Mouse (Mus musculus) granulocyte monocyte progenitor cell, adult 5-6 weeks (primary cell): ENCODE measurements around the gene Prdm9. TPM values are rescaled to one million over a fixed set of nuclear protein-coding genes. Genes with fewer than 3 reads are reported as not detected.
"Not testable (repeated sequence)": the region's sequence is repeated elsewhere in the genome, so short reads cannot be mapped to it uniquely, and the experiment has no call there.

Source experiments
- ATAC-seq: replicated peaks from 2 replicates; pipeline ENCODE4 v1.8.0; 2016; ENCODE audit warnings: mild to moderate bottlenecking, moderate TSS enrichment, inconsistent platforms; ENCODE audit not compliant: poor library complexity, severe bottlenecking
- total RNA-seq, 2 experiments: library from RNA; stranded (forward) in 1 of 2; stranded (reverse) in 1 of 2; fragments of 200-712, 200-1000 nt in 1 of 2; fragments of >200 nt in 1 of 2; fragmentation: Nextera tagmentation in 1 of 2; gene quantifications; 2 replicates each; pipeline ENCODE4 v1.2.3; 2014 to 2017

The Prdm9 gene
- total RNA-seq (2014; fragmentation: Nextera tagmentation) (2.4 and 4.7 TPM in 2 replicates), total RNA-seq (2017) (1.7 and 2.5 TPM in 2 replicates)

GRCm38 (mm10) chr17:15564014-15564927 lies at the start of gene Prdm9:
Gene Prdm9, minus strand, starts transcription at chr17:15564354.
- peak; percentile 99 for ATAC-seq

- no peak for ATAC-seq
Measured at GRCm38 (mm10) chr17:15599496-15599895, 35.3 kb upstream of the Prdm9 start.

- ATAC-seq, result no peak
Measured at GRCm38 (mm10) chr17:15591216-15591881, 27.2 kb upstream of the Prdm9 start.

- ATAC-seq, result no peak
Measured at GRCm38 (mm10) chr17:15588116-15588515, 24.0 kb upstream of the Prdm9 start.

- peak; percentile 50; the same call in 1 of the 2 replicates for ATAC-seq
Measured at GRCm38 (mm10) chr17:15585691-15586090, 21.5 kb upstream of the Prdm9 start.

GRCm38 (mm10) chr17:15583071-15583470 lies 18.9 kb upstream of the Prdm9 start:
- peak; percentile 97 for ATAC-seq

GRCm38 (mm10) chr17:15580072-15580447 lies 15.9 kb upstream of the Prdm9 start:
- ATAC-seq, result no peak

- ATAC-seq, result no peak
Measured at GRCm38 (mm10) chr17:15579410-15580071, 15.4 kb upstream of the Prdm9 start.

- peak; percentile 96 for ATAC-seq
Measured at GRCm38 (mm10) chr17:15577291-15577694, 13.1 kb upstream of the Prdm9 start.

- no peak for ATAC-seq
Measured at GRCm38 (mm10) chr17:15575056-15575455, 10.9 kb upstream of the Prdm9 start.

- ATAC-seq, result no peak
Measured at GRCm38 (mm10) chr17:15566908-15567307, 2.8 kb upstream of the Prdm9 start.

GRCm38 (mm10) chr17:15564928-15565300 lies 760 bp upstream of the Prdm9 start:
- ATAC-seq, result no peak

GRCm38 (mm10) chr17:15559946-15560345 lies 4.2 kb downstream of the Prdm9 start:
- no peak for ATAC-seq

- ATAC-seq, result no peak
Measured at GRCm38 (mm10) chr17:15549713-15550112, 14.4 kb downstream of the Prdm9 start.

- ATAC-seq, result no peak
Measured at GRCm38 (mm10) chr17:15546440-15546839, 17.7 kb downstream of the Prdm9 start.

- not testable (repeated sequence) for ATAC-seq
Measured at GRCm38 (mm10) chr17:15543868-15544267, 20.3 kb downstream of the Prdm9 start.

- no peak for ATAC-seq
Measured at GRCm38 (mm10) chr17:15540309-15540708, 23.8 kb downstream of the Prdm9 start.

- ATAC-seq, result peak; percentile 24
Measured at GRCm38 (mm10) chr17:15536457-15536904, 27.7 kb downstream of the Prdm9 start.

GRCm38 (mm10) chr17:15535943-15536342 lies 28.2 kb downstream of the Prdm9 start:
- peak; percentile 38 for ATAC-seq

GRCm38 (mm10) chr17:15535162-15535800 lies 28.9 kb downstream of the Prdm9 start:
- ATAC-seq, result peak; percentile 90
